In the genomic region with DNA sequence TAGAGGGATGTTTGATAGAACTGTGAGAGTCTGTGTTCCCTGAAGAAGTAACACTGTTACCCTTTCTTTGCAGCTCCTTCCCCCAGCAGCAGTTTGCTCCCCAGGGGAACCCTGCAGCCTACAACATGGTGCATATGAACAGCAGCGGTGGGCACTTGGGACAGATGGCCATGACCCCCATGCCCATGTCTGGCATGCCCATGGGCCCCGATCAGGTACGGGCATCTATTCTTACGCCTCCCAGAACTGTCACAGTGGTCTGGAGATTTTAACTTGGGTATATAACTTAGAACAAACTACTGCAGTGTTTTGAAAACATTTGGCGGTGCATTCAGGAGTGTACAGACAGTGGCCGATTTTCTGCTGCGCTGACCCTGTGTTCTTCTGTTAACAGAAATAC, we compare ENCODE assay signal across 21 mouse cellular contexts.
DNase-seq lines count a peak whose midpoint lies in the region; ATAC-seq and TF ChIP-seq lines count a peak whose summit lies in the region.
"Had no signal": no experiment of that assay in that cellular context is flagged by ENCODE, and none has a peak within 500 bp of the region (broad histone marks: within the 10 kb centered on the region; RNA-seq: fewer than 3 reads in every experiment).

No protein-coding gene starts in this region.

- H3K9me3 ChIP-seq in embryonic facial prominence, embryonic 13.5 days: no peaks in the 10 kb centered on the region
- no peaks in the 10 kb centered on the region for H3K9me3 ChIP-seq in embryonic facial prominence, embryonic 10.5 days
- H3K9me3 ChIP-seq in neural tube, embryonic 11.5 days (ENCODE audit: control insufficient read depth, low read length): no peaks in the 10 kb centered on the region
- no peaks in the 10 kb centered on the region for H3K9me3 ChIP-seq in neural tube, embryonic 15.5 days (replicated peaks)
- H3K9me3 ChIP-seq: G1E had no signal

- no peaks in the 10 kb centered on the region for H3K27me3 ChIP-seq in embryonic facial prominence, embryonic 13.5 days
- no peaks in the 10 kb centered on the region for H3K27me3 ChIP-seq in embryonic facial prominence, embryonic 10.5 days (replicated peaks; ENCODE audit: low read depth, poor library complexity, severe bottlenecking)
- no peaks in the 10 kb centered on the region for H3K27me3 ChIP-seq in neural tube, embryonic 11.5 days (ENCODE audit: control insufficient read depth, insufficient read depth, low read length)
- H3K27me3 ChIP-seq in neural tube, embryonic 15.5 days (replicated peaks): no peaks in the 10 kb centered on the region
- H3K27me3 ChIP-seq: CH12.LX, Patski had no signal

- no peak for TF ChIP-seq CTCF in embryonic fibroblast, embryonic 13.5 days (IDR thresholded peaks at IDR 0.05; ENCODE audit: borderline replicate concordance, insufficient read depth, low read length)

- intact Hi-C loops in heart, postnatal 25 days (cut with DNase I): no loop called here

- peaks cover 67% of the 10 kb centered on the region for H3K36me3 ChIP-seq in embryonic facial prominence, embryonic 13.5 days
- peaks cover 96% of the 10 kb centered on the region for H3K36me3 ChIP-seq in embryonic facial prominence, embryonic 10.5 days (replicated peaks)
- peaks cover 21% of the 10 kb centered on the region for H3K36me3 ChIP-seq in neural tube, embryonic 11.5 days (ENCODE audit: control insufficient read depth, insufficient read depth, low read length)
- H3K36me3 ChIP-seq in neural tube, embryonic 15.5 days: peaks cover 65% of the 10 kb centered on the region

- WGBS in embryonic facial prominence, embryonic 13.5 days: 92% methylated on average over 7 of the region's 7 CpGs
- 94% methylated on average over 7 of the region's 7 CpGs for WGBS in embryonic facial prominence, embryonic 10.5 days
- WGBS in neural tube, embryonic 11.5 days: 91% methylated on average over 7 of the region's 7 CpGs
- 91% methylated on average over 7 of the region's 7 CpGs for WGBS in neural tube, embryonic 15.5 days

- no peak for DNase-seq in embryonic facial prominence, embryonic 10.5 days (ENCODE audit: low spot score)
- DNase-seq in heart, adult 11 months: peak; percentile 90
- DNase-seq in heart, postnatal 25 days (ENCODE audit: low spot score): no peak
- DNase-seq in neural tube, embryonic 11.5 days (ENCODE audit: low spot score): no peak
- no peak for DNase-seq in spleen, adult 12 weeks (ENCODE audit: low spot score)
- DNase-seq: adrenal gland, adult 2 months; adrenal gland, adult 8-10 months; adrenal gland, postnatal 10 days; adrenal gland, postnatal 14 days; adrenal gland, postnatal 25 days; B cell, adult 2 months; cerebellum, adult 11 months; cerebellum, adult 11-12 months had no signal

- peaks cover 24% of the 10 kb centered on the region for H3K4me1 ChIP-seq in embryonic facial prominence, embryonic 13.5 days
- H3K4me1 ChIP-seq in embryonic facial prominence, embryonic 10.5 days: peaks cover 16% of the 10 kb centered on the region
- no peaks in the 10 kb centered on the region for H3K4me1 ChIP-seq in neural tube, embryonic 11.5 days (ENCODE audit: control insufficient read depth, insufficient read depth, low read length)
- no peaks in the 10 kb centered on the region for H3K4me1 ChIP-seq in neural tube, embryonic 15.5 days
- peaks cover 12% of the 10 kb centered on the region for H3K4me1 ChIP-seq in embryonic fibroblast, embryonic 13.5 days (ENCODE audit: control insufficient read depth, insufficient read depth, low read length)

- no peak for TF ChIP-seq POLR2A in embryonic fibroblast, embryonic 13.5 days (IDR thresholded peaks at IDR 0.05; ENCODE audit: low read depth, low read length)

- no peak overlapping the region for H3K4me2 ChIP-seq in embryonic facial prominence, embryonic 13.5 days
- no peak overlapping the region for H3K4me2 ChIP-seq in neural tube, embryonic 11.5 days (ENCODE audit: low read depth)
- H3K4me2 ChIP-seq in neural tube, embryonic 15.5 days: no peak overlapping the region

- no peak for ATAC-seq in embryonic facial prominence, embryonic 13.5 days (ENCODE audit: insufficient number of reproducible peaks, insufficient read depth, low FRiP score, low TSS enrichment, low read depth)
- ATAC-seq in neural tube, embryonic 11.5 days (ENCODE audit: insufficient read depth, low FRiP score, low TSS enrichment): no peak
- ATAC-seq in neural tube, embryonic 15.5 days (ENCODE audit: low FRiP score): no peak
- ATAC-seq: activated CD4-positive, CD25-positive, alpha-beta regulatory T cell, adult 4 months; CD4-positive, CD25-positive, alpha-beta regulatory T cell, adult 4 months; Patski had no signal

- H3K27ac ChIP-seq in embryonic facial prominence, embryonic 13.5 days: 0 out of 2 replicates have a peak overlapping the region, but pooled peaks have one; percentile 53
- no peak overlapping the region for H3K27ac ChIP-seq in embryonic facial prominence, embryonic 10.5 days (replicated peaks)
- peak overlapping the region; percentile 8; the same call in 1 of the 2 replicates for H3K27ac ChIP-seq in neural tube, embryonic 11.5 days (ENCODE audit: low read depth, low read length)
- no peak overlapping the region for H3K27ac ChIP-seq in neural tube, embryonic 15.5 days (replicated peaks)
- peak overlapping the region; percentile 1; the same call in 1 of the 2 replicates for H3K27ac ChIP-seq in embryonic fibroblast, embryonic 13.5 days (ENCODE audit: insufficient read depth, low read length)

- H3K9ac ChIP-seq in embryonic facial prominence, embryonic 13.5 days: no peak overlapping the region
- no peak overlapping the region for H3K9ac ChIP-seq in neural tube, embryonic 11.5 days (ENCODE audit: low read length)
- no peak overlapping the region for H3K9ac ChIP-seq in neural tube, embryonic 15.5 days (replicated peaks)

- H3K4me3 ChIP-seq in embryonic facial prominence, embryonic 13.5 days: no peak overlapping the region
- no peak overlapping the region for H3K4me3 ChIP-seq in embryonic facial prominence, embryonic 10.5 days
- H3K4me3 ChIP-seq in neural tube, embryonic 11.5 days (ENCODE audit: low read depth, low read length): no peak overlapping the region
- no peak overlapping the region for H3K4me3 ChIP-seq in neural tube, embryonic 15.5 days (replicated peaks)
- H3K4me3 ChIP-seq in embryonic fibroblast, embryonic 13.5 days (ENCODE audit: insufficient read depth, low read length): no peak overlapping the region

Comparison
In these comparisons a context has a peak if more than half of its experiments do, and no peak if none do; other contexts are left out.
1. H3K27ac ChIP-seq: peak in embryonic facial prominence, embryonic 13.5 days (single experiment), neural tube, embryonic 11.5 days (single experiment) and embryonic fibroblast, embryonic 13.5 days (single experiment); none in embryonic facial prominence, embryonic 10.5 days (single experiment) and neural tube, embryonic 15.5 days (single experiment).